Mouse (Mus musculus) midbrain, postnatal 0 days (tissue): ENCODE measurements around the gene Cfap73. TPM values are rescaled to one million over a fixed set of nuclear protein-coding genes. Genes with fewer than 3 reads are reported as not detected.

Experiments used
- ATAC-seq: fragments of 200-750 bp; cut with Nextera tagmentation; 2 replicates; pipeline ENCODE4 v1.8.0; 2017; ENCODE audit warnings: moderate number of reproducible peaks, mild to moderate bottlenecking, moderate TSS enrichment, moderate library complexity; ENCODE audit not compliant: low FRiP score
- DNase-seq: peaks from one replicate; pipeline ENCODE4 v3.0.0-alpha.2; 2015; ENCODE audit warnings: low spot score
- H3K27ac ChIP-seq: fragments of 300-500 bp; sonication (generic); 2 replicates; pipeline ENCODE4 v1.5.1; 2014; ENCODE audit warnings: low read depth, mild to moderate bottlenecking, low read length, mixed read lengths
- H3K27me3 ChIP-seq: fragments of 300-500 bp; sonication (generic); 2 replicates; pipeline ENCODE4 v1.6.1; 2014; ENCODE audit warnings: low read length, control low read depth, mixed read lengths; ENCODE audit not compliant: insufficient read depth
- H3K36me3 ChIP-seq: fragments of 300-500 bp; sonication (generic); 2 replicates; pipeline ENCODE4 v1.6.1; 2014; ENCODE audit warnings: low read length, control low read depth, mixed read lengths; ENCODE audit not compliant: insufficient read depth
- H3K4me1 ChIP-seq: fragments of 300-500 bp; sonication (generic); 2 replicates; pipeline ENCODE4 v1.6.1; 2014; ENCODE audit warnings: mild to moderate bottlenecking, control low read depth, antibody characterized with exemption, low read length, mixed read lengths; ENCODE audit not compliant: insufficient read depth
- H3K4me2 ChIP-seq: fragments of 300-500 bp; sonication (generic); 2 replicates; pipeline ENCODE4 v1.6.1; 2014; ENCODE audit warnings: low read depth, mild to moderate bottlenecking, low read length, mixed read lengths; ENCODE audit not compliant: poor library complexity, severe bottlenecking
- H3K4me3 ChIP-seq: fragments of 300-500 bp; sonication (generic); 2 replicates; pipeline ENCODE4 v1.5.1; 2014; ENCODE audit warnings: low read depth, mild to moderate bottlenecking, low read length, moderate library complexity
- H3K9ac ChIP-seq: fragments of 300-500 bp; sonication (generic); replicated peaks from 2 replicates; pipeline ENCODE4 v1.6.1; 2014; ENCODE audit warnings: mild to moderate bottlenecking, low read length, moderate library complexity, mixed read lengths; ENCODE audit not compliant: poor library complexity, severe bottlenecking
- H3K9me3 ChIP-seq: fragments of 300-500 bp; sonication (generic); 2 replicates; pipeline ENCODE4 v1.6.1; 2016; ENCODE audit warnings: low read length, control low read depth
- CTCF ChIP-seq: IDR thresholded peaks from 2 replicates; pipeline ENCODE4 v1.5.1; 2016; ENCODE audit warnings: antibody characterized with exemption, mild to moderate bottlenecking
- WGBS: fragments of 180-500 bp; shearing (Covaris S2); extraction: QIAGEN DNeasy Blood & Tissue Kit; methylation state at CpG from one replicate; pipeline ENCODE4 v1.1.7; 2014; 5-methylcytosine and 5-hydroxymethylcytosine counted together
- polyA plus RNA-seq: library from polyadenylated mRNA; unstranded; fragments of >200 nt; fragmentation: Nextera tagmentation; extraction: Ambion mirVana; gene quantifications from 2 replicates; pipeline ENCODE4 v1.2.1, GENCODE M21; 2015
- total RNA-seq: library from RNA; depleted of rRNA; stranded (reverse); fragments of >200 nt; gene quantifications from 2 replicates; pipeline ENCODE4 v1.2.3, GENCODE M21; 2014

Gene Cfap73
- total and polyA plus RNA-seq, 2 experiments from 2014 or later = 0.60 to 0.62 TPM

DNA sequence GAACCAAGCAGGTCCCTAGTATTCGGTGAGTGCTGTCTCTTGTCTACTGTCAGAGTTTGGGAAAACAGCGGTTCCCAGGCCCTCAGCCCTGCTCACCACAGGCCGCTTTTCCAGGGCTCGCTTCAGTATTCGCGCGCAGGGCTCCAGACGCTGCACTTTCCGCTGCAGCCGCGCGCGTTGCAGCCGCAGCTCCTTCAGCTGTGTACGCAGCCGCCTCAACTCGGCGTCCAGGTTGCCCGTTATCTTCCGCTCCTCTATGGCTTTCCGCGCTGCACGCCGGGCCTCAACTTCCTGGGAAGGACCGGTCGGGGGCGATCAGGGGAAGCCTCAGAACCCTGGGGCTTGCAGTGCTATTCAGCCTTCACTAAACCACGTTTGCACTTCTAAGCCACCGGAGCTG is 2.9 kb downstream of the Cfap73 start:
- no peak for TF ChIP-seq CTCF
- 12% methylated on average over 29 of the region's 29 CpGs for WGBS
- H3K27ac ChIP-seq = no peak overlapping the region
- H3K36me3 ChIP-seq = peaks cover 15% of the 10 kb centered on the region
- peak; percentile 29 for DNase-seq
- no peaks in the 10 kb centered on the region for H3K4me1 ChIP-seq
- H3K9me3 ChIP-seq = no peaks in the 10 kb centered on the region
- ATAC-seq = no peak
- H3K4me3 ChIP-seq = 0 out of 2 replicates have a peak overlapping the region, but pooled peaks have one; percentile 10
- H3K27me3 ChIP-seq = no peaks in the 10 kb centered on the region
- H3K9ac ChIP-seq = 0 out of 2 replicates have a peak overlapping the region, but pooled peaks have one; percentile 33
- peak overlapping the region; percentile 49 for H3K4me2 ChIP-seq

DNA sequence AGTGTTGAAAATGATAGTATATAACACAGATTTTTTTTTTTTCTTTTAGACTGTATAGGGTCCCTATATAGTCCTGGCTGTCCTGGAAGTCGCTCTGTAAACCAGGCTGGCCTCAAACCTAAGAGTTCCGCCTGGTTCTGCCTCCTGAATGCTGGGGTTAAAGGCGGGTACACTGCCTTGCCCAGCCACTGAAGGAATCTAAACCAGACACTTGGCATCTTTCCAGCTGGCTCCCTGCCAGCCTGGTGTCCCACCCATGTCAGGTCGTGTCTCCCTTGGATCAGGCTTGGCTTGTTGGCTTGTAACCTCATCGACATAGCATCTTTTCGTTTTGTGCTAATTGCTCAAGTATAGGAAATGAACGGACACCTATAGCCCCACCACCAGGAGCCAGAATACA is 5.4 kb downstream of the Cfap73 start:
- Histone ChIP-seq H3K27me3 (no peaks in the 10 kb centered on the region), H3K4me3 (no peak overlapping the region), H3K9me3 (no peaks in the 10 kb centered on the region), H3K27ac (no peak overlapping the region), H3K36me3 (peaks cover 38% of the 10 kb centered on the region), H3K4me1 (no peaks in the 10 kb centered on the region), H3K9ac (no peak overlapping the region), H3K4me2 (no peak overlapping the region)
- TF ChIP-seq CTCF = no peak
- DNase-seq = no peak
- no peak for ATAC-seq
- WGBS = 69% methylated on average over 7 of the region's 7 CpGs

DNA sequence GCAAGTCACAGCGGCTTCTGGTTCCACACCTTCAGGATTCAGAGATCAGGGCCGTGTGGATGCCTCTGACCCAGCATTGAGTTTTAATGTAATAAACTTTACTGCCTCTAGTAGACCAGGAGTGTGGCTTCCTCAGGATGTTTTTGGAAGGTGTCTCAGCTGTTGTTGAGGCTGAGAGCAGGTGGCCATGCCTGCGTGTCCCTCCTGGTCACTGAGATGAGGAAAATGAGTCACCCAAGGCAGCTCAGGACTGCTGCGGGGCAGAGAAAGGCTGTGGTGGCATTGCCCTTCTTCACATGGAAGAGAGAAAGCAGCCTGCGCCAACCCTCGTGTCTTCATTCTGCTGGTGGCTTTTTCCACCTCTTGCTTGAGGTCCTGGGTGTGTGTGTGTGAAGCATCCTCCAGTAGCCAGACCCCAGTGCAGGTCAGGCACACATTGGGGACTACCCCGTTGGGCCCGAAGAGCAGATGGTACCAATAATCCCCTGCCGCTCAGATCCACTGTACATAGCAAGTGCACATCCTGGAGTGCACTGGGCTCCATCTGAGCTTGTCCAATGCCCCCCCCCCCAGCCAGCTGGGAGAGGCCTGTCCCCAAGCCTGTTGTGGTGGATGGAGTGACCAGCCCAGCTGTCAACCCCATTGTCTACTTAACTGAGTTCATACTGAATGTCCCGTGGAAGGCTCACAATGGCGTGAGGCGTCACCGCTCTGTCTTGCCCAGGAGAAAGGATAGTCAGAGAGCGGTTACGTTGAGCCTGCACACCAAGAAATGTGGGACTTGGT is 6.3 kb downstream of the Cfap73 start:
- H3K27me3 ChIP-seq = no peaks in the 10 kb centered on the region
- ATAC-seq = no peak
- no peak for TF ChIP-seq CTCF
- no peaks in the 10 kb centered on the region for H3K4me1 ChIP-seq
- DNase-seq = no peak
- peaks cover 44% of the 10 kb centered on the region for H3K36me3 ChIP-seq
- H3K9me3 ChIP-seq = no peaks in the 10 kb centered on the region
- no peak overlapping the region for H3K27ac ChIP-seq
- H3K4me3 ChIP-seq = no peak overlapping the region
- WGBS = 74% methylated on average over 15 of the region's 15 CpGs
- 0 out of 2 replicates have a peak overlapping the region, but pooled peaks have one; percentile 24 for H3K9ac ChIP-seq
- no peak overlapping the region for H3K4me2 ChIP-seq

DNA sequence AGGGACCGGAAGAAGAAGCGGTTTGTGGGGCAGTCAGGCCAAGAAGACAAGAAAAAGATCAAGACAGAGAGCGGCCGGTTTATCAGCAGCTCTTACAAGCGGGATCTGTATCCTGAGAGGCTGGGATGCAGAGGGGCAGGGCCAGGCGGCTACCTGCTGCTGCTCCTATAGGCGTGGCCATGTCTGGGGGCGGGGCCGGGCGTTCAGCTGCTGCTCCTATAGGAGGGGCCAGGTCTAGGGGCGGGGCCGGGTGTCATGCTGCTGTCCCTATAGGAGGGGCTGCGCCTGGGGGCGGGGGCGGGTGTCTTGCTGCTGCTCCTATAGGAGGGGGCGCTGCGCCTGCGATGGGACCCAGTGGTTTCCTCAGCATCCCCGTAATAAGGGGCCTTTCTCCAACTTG is 7.6 kb downstream of the Cfap73 start:
- no peak for TF ChIP-seq CTCF
- no peak overlapping the region for H3K27ac ChIP-seq
- ATAC-seq (no peak), DNase-seq (no peak)
- 30% methylated on average over 19 of the region's 19 CpGs for WGBS
- no peaks in the 10 kb centered on the region for H3K4me1 ChIP-seq
- H3K9me3 ChIP-seq = no peaks in the 10 kb centered on the region
- H3K4me2 ChIP-seq = no peak overlapping the region
- no peak overlapping the region for H3K4me3 ChIP-seq
- no peaks in the 10 kb centered on the region for H3K27me3 ChIP-seq
- H3K36me3 ChIP-seq = peaks cover 47% of the 10 kb centered on the region
- no peak overlapping the region for H3K9ac ChIP-seq

DNA sequence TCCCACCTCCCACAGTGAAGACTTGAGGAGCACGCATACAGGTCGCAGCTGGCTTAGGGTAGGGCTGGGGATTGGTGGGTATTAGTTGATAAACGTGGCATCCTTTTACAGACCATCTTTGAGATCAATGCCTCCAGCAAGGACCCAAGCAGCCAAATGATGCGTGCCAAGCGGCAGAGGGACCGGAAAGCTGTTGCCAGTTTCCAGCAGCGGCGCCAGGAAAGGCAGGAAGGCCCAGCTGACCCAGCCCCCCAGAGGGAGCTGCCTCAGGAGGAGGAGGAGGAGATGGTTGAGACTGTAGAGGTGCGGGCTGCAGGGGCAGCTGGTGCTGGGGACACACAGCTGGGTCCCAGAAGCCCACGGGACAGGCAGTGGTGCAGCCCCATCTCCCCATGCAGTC is 9.6 kb downstream of the Cfap73 start:
- H3K4me2 ChIP-seq = no peak overlapping the region
- H3K36me3 ChIP-seq = peaks cover 54% of the 10 kb centered on the region
- no peak overlapping the region for H3K27ac ChIP-seq
- TF ChIP-seq CTCF = no peak
- no peak overlapping the region for H3K4me3 ChIP-seq
- no peaks in the 10 kb centered on the region for H3K9me3 ChIP-seq
- H3K4me1 ChIP-seq = no peaks in the 10 kb centered on the region
- no peak overlapping the region for H3K9ac ChIP-seq
- no peaks in the 10 kb centered on the region for H3K27me3 ChIP-seq
- 89% methylated on average over 10 of the region's 10 CpGs for WGBS
- DNase-seq (no peak), ATAC-seq (no peak)

DNA sequence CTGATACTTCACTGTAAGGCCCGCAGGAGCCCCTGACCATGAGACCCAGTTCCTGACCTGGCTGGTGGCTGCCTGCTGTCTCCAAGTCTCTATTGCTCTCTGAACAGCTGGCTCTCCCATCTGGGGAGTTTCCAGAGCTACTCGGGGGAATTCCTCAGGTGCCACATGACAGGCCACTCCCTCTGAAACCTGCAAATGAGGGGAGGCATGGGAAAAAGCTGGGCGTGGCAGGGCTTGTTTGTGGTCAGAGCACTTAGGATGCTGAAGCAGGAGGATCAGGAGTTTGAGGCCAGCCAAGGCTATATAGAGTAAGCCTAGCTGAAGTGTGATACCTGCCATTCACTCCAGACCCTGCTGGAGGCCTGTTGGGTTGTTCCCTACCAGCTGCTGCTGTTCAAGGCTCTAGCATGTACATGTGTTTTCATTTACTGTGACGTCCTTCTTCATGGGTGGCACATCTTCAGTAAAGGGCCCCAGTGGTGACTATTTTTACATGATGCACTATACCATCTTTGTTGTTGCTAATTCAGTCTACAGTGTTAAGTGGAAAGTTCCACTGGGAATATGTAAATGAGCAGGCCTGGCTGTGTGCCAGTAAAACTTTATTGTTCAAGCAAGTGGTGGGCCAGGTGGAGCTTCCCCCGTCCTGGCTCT is 11.7 kb downstream of the Cfap73 start:
- Histone ChIP-seq H3K4me2 (no peak overlapping the region), H3K27me3 (no peaks in the 10 kb centered on the region), H3K9ac (no peak overlapping the region), H3K27ac (no peak overlapping the region), H3K36me3 (peaks cover 60% of the 10 kb centered on the region), H3K4me1 (no peaks in the 10 kb centered on the region), H3K4me3 (no peak overlapping the region), H3K9me3 (no peaks in the 10 kb centered on the region)
- no peak for ATAC-seq
- TF ChIP-seq CTCF = no peak
- peak; percentile 27 for DNase-seq
- 72% methylated on average over 5 of the region's 5 CpGs for WGBS
